Mouse (Mus musculus): ENCODE results near the gene Cables2.

- no peak for TF ChIP-seq CTCF (IDR thresholded peaks at IDR 0.05; ENCODE audit: low read depth, low read length)
- TF ChIP-seq POLR2A (IDR thresholded peaks at IDR 0.05; ENCODE audit: extremely low read depth, insufficient read depth, low read length), result no peak
Observed at GRCm38 (mm10) chr2:180229129-180229528, 44.2 kb downstream of the Cables2 start.
